Mouse (Mus musculus) cerebellum, adult 2 months (tissue): ENCODE data around the gene Asna1. TPM values are rescaled to one million over a fixed set of nuclear protein-coding genes. Genes with fewer than 3 reads are reported as not detected.

Experiments
- DNase-seq, 2 experiments: peaks; one replicate each; pipeline ENCODE4 v3.0.0; 2021
- H3K27ac ChIP-seq: fragments of 200-500 bp; 2 replicates; pipeline ENCODE4 v1.5.1; 2012; ENCODE audit warnings: low read length, control low read depth, inconsistent platforms; ENCODE audit not compliant: insufficient read depth
- H3K27me3 ChIP-seq: fragments of 200-500 bp; 2 replicates; pipeline ENCODE4 v1.6.1; 2012; ENCODE audit warnings: inconsistent platforms, mild to moderate bottlenecking, low read length, moderate library complexity; ENCODE audit not compliant: control insufficient read depth, insufficient read depth
- H3K4me1 ChIP-seq: fragments of 200-500 bp; 2 replicates; pipeline ENCODE4 v1.6.1; 2011; ENCODE audit warnings: low read length; ENCODE audit not compliant: control insufficient read depth, insufficient read depth
- H3K4me3 ChIP-seq: fragments of 200-500 bp; replicated peaks from 2 replicates; pipeline ENCODE3; 2011; ENCODE audit warnings: mild to moderate bottlenecking, low read depth, low read length, control low read depth; ENCODE audit not compliant: insufficient read depth
- CTCF ChIP-seq: fragments of 200-500 bp; IDR thresholded peaks from 2 replicates; pipeline ENCODE4 v1.5.1; 2011; ENCODE audit warnings: low read depth, mild to moderate bottlenecking, control low read depth, low read length, moderate library complexity, borderline replicate concordance; ENCODE audit not compliant: insufficient read depth
- POLR2A ChIP-seq: fragments of 200-500 bp; IDR thresholded peaks from 2 replicates; pipeline ENCODE4 v1.6.1; 2011; ENCODE audit warnings: low read length, control low read depth, borderline replicate concordance; ENCODE audit not compliant: insufficient read depth
- WGBS: fragments of 180-500 bp; shearing (Covaris S2); methylation state at CpG from one replicate; pipeline ENCODE4 v1.1.7; 2018; 5-methylcytosine and 5-hydroxymethylcytosine counted together
- polyA plus RNA-seq: library from polyadenylated mRNA; depleted of rRNA; stranded (reverse); fragments of >200 nt; gene quantifications from 2 replicates; pipeline ENCODE4 v1.2.3, GENCODE M21; 2012

The Asna1 gene
- polyA plus RNA-seq, 1 experiment = 296 TPM

GRCm38 (mm10) chr8:85067982-85068381, 42.9 kb upstream of the Asna1 start, which contains the start of gene Gm5741:
TSS of gene Gm5741 (minus strand) at chr8:85067982.
- TF ChIP-seq CTCF (no peak), POLR2A (no peak)
- H3K4me3 ChIP-seq = no peak within 1 kb of the TSS
- H3K27me3 ChIP-seq = no peaks in the 10 kb centered on the region
- H3K4me1 ChIP-seq = peaks cover 8% of the 10 kb centered on the region; the same call in 1 of the 2 replicates
- H3K27ac ChIP-seq = no peak within 1 kb of the TSS
- no peak for DNase-seq

GRCm38 (mm10) chr8:85067155-85067554, 42.1 kb upstream of the Asna1 start:
- TF ChIP-seq CTCF (no peak), POLR2A (no peak)
- Histone ChIP-seq H3K27me3 (no peaks in the 10 kb centered on the region), H3K27ac (no peak overlapping the region), H3K4me1 (0 out of 2 replicates have a peak, but pooled peaks cover 6% of the 10 kb centered on the region), H3K4me3 (no peak overlapping the region)
- 97% methylated on average over 2 of the region's 2 CpGs for WGBS
- DNase-seq = no peak

- Histone ChIP-seq H3K27ac (no peak overlapping the region), H3K27me3 (no peaks in the 10 kb centered on the region), H3K4me1 (0 out of 2 replicates have a peak, but pooled peaks cover 6% of the 10 kb centered on the region), H3K4me3 (no peak overlapping the region)
- DNase-seq = no peak
- TF ChIP-seq CTCF = no peak
- no peak for TF ChIP-seq POLR2A
- WGBS = 34% methylated on average over 2 of the region's 2 CpGs
These were observed 40.1 kb upstream of the Asna1 start for GRCm38 (mm10) chr8:85065213-85065612.

GRCm38 (mm10) chr8:85062603-85063002, 37.5 kb upstream of the Asna1 start:
- DNase-seq = no peak
- Histone ChIP-seq H3K4me1 (0 out of 2 replicates have a peak, but pooled peaks cover under 1% of the 10 kb centered on the region), H3K27me3 (no peaks in the 10 kb centered on the region), H3K4me3 (no peak overlapping the region), H3K27ac (no peak overlapping the region)
- WGBS = 94% methylated on average over 4 of the region's 4 CpGs
- no peak for TF ChIP-seq CTCF
- TF ChIP-seq POLR2A = no peak

GRCm38 (mm10) chr8:85059879-85060616, 35.0 kb upstream of the Asna1 start, which contains the start of gene Fbxw9:
TSS of gene Fbxw9 (plus strand) at chr8:85060055.
- Histone ChIP-seq H3K27me3 (no peaks in the 10 kb centered on the region), H3K4me3 (peak within 1 kb of the TSS; percentile 88), H3K27ac (0 out of 2 replicates have a peak within 1 kb of the TSS, but pooled peaks have one; percentile 1), H3K4me1 (no peaks in the 10 kb centered on the region)
- under 1% methylated on average over 53 of the region's 53 CpGs for WGBS
- TF ChIP-seq POLR2A = no peak; the same call in 1 of the 2 replicates
- TF ChIP-seq CTCF = no peak
- peak; percentile 91 for DNase-seq

GRCm38 (mm10) chr8:85057367-85057766, 32.3 kb upstream of the Asna1 start:
- Histone ChIP-seq H3K27ac (no peak overlapping the region), H3K4me3 (no peak overlapping the region), H3K27me3 (no peaks in the 10 kb centered on the region), H3K4me1 (no peaks in the 10 kb centered on the region)
- 77% methylated on average over 7 of the region's 7 CpGs for WGBS
- DNase-seq = no peak
- TF ChIP-seq POLR2A (no peak), CTCF (no peak)

- Histone ChIP-seq H3K4me3 (no peak overlapping the region), H3K27ac (no peak overlapping the region), H3K4me1 (no peaks in the 10 kb centered on the region), H3K27me3 (no peaks in the 10 kb centered on the region)
- WGBS = 92% methylated on average over 6 of the region's 6 CpGs
- no peak for TF ChIP-seq POLR2A
- TF ChIP-seq CTCF = no peak
- DNase-seq = no peak
These were observed 18.5 kb upstream of the Asna1 start for GRCm38 (mm10) chr8:85043619-85044018.

- H3K4me3 ChIP-seq = peak overlapping the region; percentile 93
- no peak for TF ChIP-seq CTCF
- no peak for TF ChIP-seq POLR2A
- peaks cover 7% of the 10 kb centered on the region; the same call in 1 of the 2 replicates for H3K4me1 ChIP-seq
- H3K27ac ChIP-seq = peak overlapping the region; percentile 56
- peak; percentile 41 to 61 for DNase-seq
- WGBS = under 1% methylated on average over 57 of the region's 57 CpGs
- no peaks in the 10 kb centered on the region for H3K27me3 ChIP-seq
These were observed 12.8 kb upstream of the Asna1 start for GRCm38 (mm10) chr8:85037681-85038531.
